18 mouse cellular contexts compared by ENCODE assay signal in the genomic region with DNA sequence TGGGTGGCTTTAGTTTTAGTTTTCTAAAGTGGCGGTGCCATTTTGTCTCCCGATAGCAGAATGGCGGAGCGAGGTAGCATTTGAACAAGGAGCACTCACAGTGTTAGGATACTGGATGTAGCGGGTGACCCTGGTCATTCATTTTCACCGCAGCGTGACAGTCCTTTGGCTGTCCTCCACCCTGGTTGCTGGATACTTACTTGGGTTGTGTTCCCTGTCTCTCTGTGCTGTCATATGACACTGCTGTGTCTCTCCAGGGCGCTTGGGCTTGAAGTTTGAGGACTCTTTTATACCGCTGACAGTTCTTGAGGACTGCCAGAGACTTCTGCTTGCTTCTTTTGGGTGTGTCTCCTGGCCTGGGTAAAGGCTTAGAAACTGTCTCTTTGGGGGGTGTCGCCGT.
"Had no signal": no experiment of that assay in that cellular context is flagged by ENCODE, and none has a peak within 500 bp of the region (broad histone marks: within the 10 kb centered on the region; RNA-seq: fewer than 3 reads in every experiment).

No protein-coding gene starts in this region.

- H3K9me3 ChIP-seq: kidney, embryonic 15.5 days; limb, embryonic 10.5 days; limb, embryonic 13.5 days; liver, embryonic 12.5 days; liver, embryonic 15.5 days; lung, embryonic 15.5 days had no signal

- H3K4me2 ChIP-seq: kidney, embryonic 15.5 days; limb, embryonic 13.5 days; liver, embryonic 12.5 days; liver, embryonic 15.5 days; lung, embryonic 15.5 days; midbrain, embryonic 11.5 days had no signal

- DNase-seq: kidney, adult 8-10 months; kidney, postnatal 36 days; liver; lung, adult 18-20 months; lung, postnatal 10 days; lung, postnatal 36 days; midbrain, embryonic 14.5 days; retina, postnatal 1 day; right cerebral cortex, postnatal 25 days; thymus, adult 18-20 months; thymus, postnatal 14 days had no signal

- H3K4me3 ChIP-seq: kidney, embryonic 15.5 days; limb, embryonic 10.5 days; limb, embryonic 13.5 days; liver, embryonic 12.5 days; liver, embryonic 15.5 days; lung, embryonic 15.5 days had no signal

- ATAC-seq: liver, embryonic 12.5 days had no signal

- H3K36me3 ChIP-seq: kidney, embryonic 15.5 days; limb, embryonic 10.5 days; limb, embryonic 13.5 days; liver, embryonic 12.5 days; liver, embryonic 15.5 days; lung, embryonic 15.5 days had no signal

- H3K27ac ChIP-seq: kidney, embryonic 15.5 days; limb, embryonic 13.5 days; liver, embryonic 12.5 days; liver, embryonic 15.5 days; lung, embryonic 15.5 days had no signal

- H3K27me3 ChIP-seq: kidney, embryonic 15.5 days; limb, embryonic 13.5 days; liver, embryonic 15.5 days; lung, embryonic 15.5 days had no signal

- H3K4me1 ChIP-seq: kidney, embryonic 15.5 days; liver, embryonic 12.5 days; liver, embryonic 15.5 days; lung, embryonic 15.5 days had no signal

- H3K9ac ChIP-seq: kidney, embryonic 15.5 days; limb, embryonic 13.5 days; liver, embryonic 12.5 days; liver, embryonic 15.5 days; lung, embryonic 15.5 days had no signal
